Comparison of ENCODE assay signal across 8 mouse cellular contexts in the genomic region with DNA sequence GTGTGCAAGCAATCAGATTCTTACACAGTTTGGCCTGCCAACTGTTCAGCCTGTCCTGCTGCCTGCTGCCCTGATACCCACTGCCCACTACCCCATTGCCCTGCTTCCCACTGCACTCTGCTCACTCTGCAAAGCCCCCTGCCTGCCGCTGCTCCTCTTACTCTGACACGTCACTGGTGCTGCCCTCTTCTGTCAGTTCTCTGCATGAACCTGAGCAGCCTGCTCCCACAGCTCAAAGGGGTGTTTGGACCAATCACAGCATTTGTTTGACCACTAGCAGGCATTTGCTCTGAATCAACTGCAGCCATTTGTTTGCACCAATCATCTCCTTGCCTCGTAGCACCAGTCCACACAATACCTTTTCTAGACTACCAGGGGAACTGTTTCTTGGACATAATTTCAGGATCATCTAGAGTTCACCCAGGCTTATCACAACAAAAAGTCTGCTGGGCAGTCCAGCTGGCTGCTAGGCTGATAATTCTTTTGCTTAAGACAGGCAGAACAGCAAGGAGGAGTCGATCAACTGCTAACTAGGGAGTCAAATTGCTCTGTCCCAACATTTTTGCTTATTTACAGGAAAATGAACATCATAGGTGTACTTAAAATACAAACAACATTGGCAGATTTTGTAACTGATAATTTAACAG. TPM values are rescaled to one million over a fixed set of nuclear protein-coding genes. Genes with fewer than 3 reads are reported as not detected.
A peak's percentile ranks its signal among the peaks of the same experiment; 100 is the strongest.
DNase-seq lines count a peak whose midpoint lies in the region; ATAC-seq lines count a peak whose summit lies in the region.

No protein-coding gene starts in this region.

- intact Hi-C loops in left cerebral cortex, postnatal 14 days (cut with DNase I): loop anchor here (5.0 to 10.0 kb wide), 2 partner anchors 63 to 106 kb away; a partner anchor contains a TSS

- DNase-seq in CD4-positive, CD25-positive, alpha-beta regulatory T cell, adult 2 months (ENCODE audit: low read depth, low spot score): peak; percentile 24
- DNase-seq in cerebellum, adult 9-11 months: peak; percentile 6
- DNase-seq in frontal cortex, postnatal 10 days (ENCODE audit: low spot score in 2 of 2): peak; percentile 17 to 48
- peak; percentile 44 to 61 for DNase-seq in left cerebral cortex, postnatal 14 days (ENCODE audit: low spot score in 2 of 2)

- no peak overlapping the region for H3K9ac ChIP-seq in hindbrain, embryonic 12.5 days
- no peak overlapping the region for H3K9ac ChIP-seq in stomach, embryonic 16.5 days (ENCODE audit: low read length)

- no peaks in the 10 kb centered on the region for H3K9me3 ChIP-seq in hindbrain, embryonic 12.5 days (replicated peaks)
- no peaks in the 10 kb centered on the region for H3K9me3 ChIP-seq in stomach, embryonic 16.5 days (replicated peaks; ENCODE audit: control insufficient read depth, low read length)

- no peaks in the 10 kb centered on the region for H3K4me1 ChIP-seq in hindbrain, embryonic 12.5 days
- no peaks in the 10 kb centered on the region for H3K4me1 ChIP-seq in stomach, embryonic 16.5 days (ENCODE audit: control insufficient read depth, insufficient read depth, low read length)

- no peaks in the 10 kb centered on the region for H3K27me3 ChIP-seq in hindbrain, embryonic 12.5 days
- H3K27me3 ChIP-seq in stomach, embryonic 16.5 days (ENCODE audit: control insufficient read depth, insufficient read depth, low read length): no peaks in the 10 kb centered on the region

- no peak for ATAC-seq in CD4-positive, CD25-positive, alpha-beta regulatory T cell, adult 4 months
- peak; percentile 69 for ATAC-seq in hindbrain, embryonic 12.5 days (ENCODE audit: low FRiP score)
- peak; percentile 77 for ATAC-seq in megakaryocyte-erythroid progenitor cell, adult 5-6 weeks (replicated peaks; ENCODE audit: low FRiP score, low TSS enrichment, poor library complexity, severe bottlenecking)
- peak; percentile 82; the same call in 1 of the 2 replicates for ATAC-seq in stomach, embryonic 16.5 days (ENCODE audit: insufficient read depth, low FRiP score)

- no peaks in the 10 kb centered on the region for H3K36me3 ChIP-seq in hindbrain, embryonic 12.5 days
- no peaks in the 10 kb centered on the region for H3K36me3 ChIP-seq in stomach, embryonic 16.5 days (ENCODE audit: control insufficient read depth, insufficient read depth, low read length)

- WGBS in hindbrain, embryonic 12.5 days: 21% methylated on average over 4 of the region's 4 CpGs
- WGBS in stomach, embryonic 16.5 days: 4% methylated on average over 4 of the region's 4 CpGs

- no peak overlapping the region for H3K4me3 ChIP-seq in hindbrain, embryonic 12.5 days
- H3K4me3 ChIP-seq in stomach, embryonic 16.5 days (replicated peaks; ENCODE audit: low read length): no peak overlapping the region

- no peak overlapping the region for H3K4me2 ChIP-seq in hindbrain, embryonic 12.5 days (replicated peaks)
- H3K4me2 ChIP-seq in stomach, embryonic 16.5 days (ENCODE audit: low read depth, low read length): no peak overlapping the region

- H3K27ac ChIP-seq in hindbrain, embryonic 12.5 days: no peak overlapping the region
- no peak overlapping the region for H3K27ac ChIP-seq in stomach, embryonic 16.5 days (ENCODE audit: low read length)

RNA-seq across cellular contexts. Expression of a gene that starts 44.7 kb away (rescaled TPM):
- 10 to 100 TPM in 1 of 2 experiments, 1 to 10 TPM in 1; 7.5 to 17.7 TPM for polyA plus RNA-seq in CD4-positive, CD25-positive, alpha-beta regulatory T cell, adult 4 months (2017; shearing (Covaris generic))
- polyA plus RNA-seq in hindbrain, embryonic 12.5 days (2016; fragmentation: Nextera tagmentation; extraction: Ambion mirVana): 0.21 TPM in 1 of 2 replicates, not detected in the other
- 1 to 10 TPM; 2.0 to 2.9 TPM for total RNA-seq in left cerebral cortex, postnatal 14 days (2021)
- 0.37 TPM in 1 of 2 replicates, not detected in the other for total RNA-seq in megakaryocyte-erythroid progenitor cell, adult 5-6 weeks (2014; fragmentation: Nextera tagmentation)
- total RNA-seq in megakaryocyte-erythroid progenitor cell, adult 5-6 weeks (2017): 2.6 TPM in 1 of 2 replicates, not detected in the other
- 0.21 and 0.31 TPM in 2 replicates for polyA plus RNA-seq in stomach, embryonic 16.5 days (2015; fragmentation: Nextera tagmentation; extraction: Ambion mirVana)
